Mouse (Mus musculus) small intestine, adult 2 months (tissue): ENCODE data around the gene Etfb. TPM values are rescaled to one million over a fixed set of nuclear protein-coding genes. Genes with fewer than 3 reads are reported as not detected.
A peak's percentile ranks its signal among the peaks of the same experiment; 100 is the strongest.
"Not testable (repeated sequence)": the region's sequence is repeated elsewhere in the genome, so short reads cannot be mapped to it uniquely, and the experiment has no call there.

ENCODE experiments used
- H3K27ac ChIP-seq: fragments of 200-500 bp; 2 replicates; pipeline ENCODE4 v1.5.1; 2012; ENCODE audit warnings: low read depth, low read length, control low read depth, inconsistent platforms; ENCODE audit not compliant: insufficient read depth
- H3K27me3 ChIP-seq: fragments of 200-500 bp; 2 replicates; pipeline ENCODE4 v1.6.1; 2012; ENCODE audit warnings: mild to moderate bottlenecking, moderate library complexity, low read length, inconsistent platforms; ENCODE audit not compliant: control insufficient read depth, insufficient read depth
- H3K36me3 ChIP-seq: fragments of 200-500 bp; 2 replicates; pipeline ENCODE4 v1.6.1; 2012; ENCODE audit warnings: mild to moderate bottlenecking, low read length, control low read depth, inconsistent platforms; ENCODE audit not compliant: control insufficient read depth, insufficient read depth
- H3K4me1 ChIP-seq: fragments of 200-500 bp; 2 replicates; pipeline ENCODE4 v1.6.1; 2012; ENCODE audit warnings: low read length, inconsistent platforms, mixed read lengths; ENCODE audit not compliant: control insufficient read depth, insufficient read depth, insufficient read length
- H3K4me3 ChIP-seq: fragments of 200-500 bp; 2 replicates; pipeline ENCODE4 v1.5.1; 2012; ENCODE audit warnings: low read depth, mild to moderate bottlenecking, control low read depth, inconsistent platforms, low read length, moderate library complexity
- CTCF ChIP-seq: fragments of 200-500 bp; IDR thresholded peaks from 2 replicates; pipeline ENCODE4 v1.5.1; 2012; ENCODE audit warnings: low read depth, mild to moderate bottlenecking, control low read depth, inconsistent platforms, low read length, moderate library complexity, mixed read lengths; ENCODE audit not compliant: insufficient replicate concordance, insufficient read length; ENCODE audit errors: extremely low read depth
- POLR2A ChIP-seq: fragments of 200-500 bp; IDR thresholded peaks from 2 replicates; pipeline ENCODE4 v1.6.1; 2012; ENCODE audit warnings: low read depth, mild to moderate bottlenecking, control low read depth, inconsistent platforms, low read length, moderate library complexity
- WGBS: fragments of 180-500 bp; shearing (Covaris S2); methylation state at CpG from one replicate; pipeline ENCODE4 v1.1.7; 2018; 5-methylcytosine and 5-hydroxymethylcytosine counted together
- polyA plus RNA-seq: library from polyadenylated mRNA; depleted of rRNA; stranded (reverse); fragments of >200 nt; gene quantifications from 2 replicates; pipeline ENCODE4 v1.2.3, GENCODE M21; 2012; rRNA removed

The Etfb gene
- polyA plus RNA-seq, result 45.1 and 66.8 TPM in 2 replicates

DNA sequence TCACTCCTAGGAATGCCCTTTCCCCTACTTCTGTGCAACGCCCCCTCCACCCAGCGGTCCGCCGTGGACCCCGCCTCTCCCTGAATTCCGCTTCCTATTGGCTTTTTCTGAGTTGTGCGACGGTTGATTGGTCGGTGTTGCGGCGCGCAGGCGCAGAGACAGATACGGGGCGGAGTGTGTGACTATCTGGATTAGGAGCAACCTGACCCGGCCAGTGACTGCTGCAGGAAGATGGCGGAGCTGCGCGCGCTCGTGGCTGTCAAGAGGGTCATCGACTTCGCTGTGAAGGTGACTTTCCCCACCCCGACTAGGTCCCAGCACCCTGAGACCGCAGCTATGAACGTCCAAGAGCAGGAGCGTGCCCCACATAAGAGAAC lies at the start of gene Etfb, which contains the start of gene Gm45233:
Gene Etfb (plus strand): TSS at position 167 of the 377 bp plus-strand sequence.
Gene Gm45233 (plus strand): TSS at position 212 of the 377 bp plus-strand sequence.
- Histone ChIP-seq H3K4me3 (peak within 1 kb of the TSS; percentile 95), H3K4me1 (peaks cover 4% of the 10 kb centered on the region), H3K27ac (peak within 1 kb of the TSS; percentile 100), H3K36me3 (no peaks in the 10 kb centered on the region), H3K27me3 (no peaks in the 10 kb centered on the region)
- 1% methylated on average over 27 of the region's 27 CpGs for WGBS
- TF ChIP-seq CTCF, result no peak
- peak; percentile 89 for TF ChIP-seq POLR2A

DNA sequence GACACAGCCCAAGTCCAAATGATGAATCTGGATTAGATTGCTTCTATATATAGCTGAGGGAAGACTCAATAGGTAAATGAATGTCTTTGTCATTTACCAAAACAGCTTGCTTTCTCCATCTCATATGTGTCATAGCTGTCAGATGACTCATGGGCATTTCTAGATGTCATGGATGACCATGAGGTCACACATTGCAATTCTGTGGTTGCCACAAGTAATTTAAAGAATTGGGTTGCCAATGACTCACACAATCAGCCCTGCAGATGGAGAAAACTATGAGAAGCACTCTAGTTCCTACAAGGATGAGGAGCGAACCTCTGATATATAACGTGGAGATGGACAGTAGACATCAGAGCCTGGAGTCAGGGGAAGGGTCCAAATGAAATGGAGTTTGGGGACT lies 44.4 kb upstream of the Etfb start:
- 82% methylated on average over 2 of the region's 2 CpGs for WGBS
- TF ChIP-seq CTCF, result no peak
- no peak for TF ChIP-seq POLR2A
- H3K27me3 ChIP-seq, result no peaks in the 10 kb centered on the region
- no peaks in the 10 kb centered on the region for H3K4me1 ChIP-seq
- H3K27ac ChIP-seq, result no peak overlapping the region
- H3K36me3 ChIP-seq, result no peaks in the 10 kb centered on the region
- H3K4me3 ChIP-seq, result no peak overlapping the region

DNA sequence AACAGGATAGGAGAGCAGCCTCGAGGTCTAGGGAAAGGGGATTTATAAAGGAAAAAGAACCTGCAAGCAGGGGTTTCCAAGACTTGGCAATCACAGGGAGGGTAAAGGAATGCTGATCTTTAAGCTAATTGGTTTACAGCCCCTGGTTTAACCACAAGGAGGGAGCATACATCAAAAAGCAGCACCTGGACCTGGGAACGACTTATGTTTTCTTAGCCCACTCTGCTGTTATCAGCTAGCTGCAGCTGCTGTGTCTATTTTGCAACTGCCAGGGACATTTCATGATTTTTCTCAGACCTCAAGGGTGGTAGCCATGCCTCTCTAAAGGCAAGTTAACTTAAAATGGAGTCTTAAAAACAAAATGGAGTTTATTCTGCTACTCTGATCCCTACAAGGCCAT lies 41.2 kb upstream of the Etfb start:
- Histone ChIP-seq H3K4me1 (no peaks in the 10 kb centered on the region), H3K4me3 (no peak overlapping the region), H3K36me3 (no peaks in the 10 kb centered on the region), H3K27me3 (no peaks in the 10 kb centered on the region), H3K27ac (no peak overlapping the region)
- WGBS, result 11% methylated on average over 2 of the region's 2 CpGs
- TF ChIP-seq CTCF, result no peak
- TF ChIP-seq POLR2A, result no peak

DNA sequence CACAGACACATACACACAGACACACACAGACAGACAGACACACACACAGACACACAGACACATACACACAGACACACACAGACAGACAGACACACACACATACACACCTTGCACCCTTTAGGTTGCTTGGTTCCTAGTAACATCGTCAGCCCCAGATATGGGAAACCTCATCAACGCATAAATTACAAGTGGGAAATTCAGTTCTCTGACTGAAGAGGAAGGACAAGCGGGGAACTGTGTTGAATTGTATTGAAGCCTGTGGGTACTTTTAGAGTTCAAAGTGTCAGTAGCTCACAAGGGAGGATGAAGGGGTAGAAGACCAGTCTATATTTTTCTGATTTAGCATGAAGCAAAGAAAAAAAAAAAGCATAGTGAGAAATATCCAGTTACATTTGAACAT lies 36.3 kb upstream of the Etfb start:
- no peaks in the 10 kb centered on the region for H3K36me3 ChIP-seq
- no peaks in the 10 kb centered on the region for H3K4me1 ChIP-seq
- no peak for TF ChIP-seq CTCF
- no peak for TF ChIP-seq POLR2A
- WGBS, result 67% methylated on average over 3 of the region's 3 CpGs
- H3K27ac ChIP-seq, result no peak overlapping the region
- no peaks in the 10 kb centered on the region for H3K27me3 ChIP-seq
- H3K4me3 ChIP-seq, result no peak overlapping the region

DNA sequence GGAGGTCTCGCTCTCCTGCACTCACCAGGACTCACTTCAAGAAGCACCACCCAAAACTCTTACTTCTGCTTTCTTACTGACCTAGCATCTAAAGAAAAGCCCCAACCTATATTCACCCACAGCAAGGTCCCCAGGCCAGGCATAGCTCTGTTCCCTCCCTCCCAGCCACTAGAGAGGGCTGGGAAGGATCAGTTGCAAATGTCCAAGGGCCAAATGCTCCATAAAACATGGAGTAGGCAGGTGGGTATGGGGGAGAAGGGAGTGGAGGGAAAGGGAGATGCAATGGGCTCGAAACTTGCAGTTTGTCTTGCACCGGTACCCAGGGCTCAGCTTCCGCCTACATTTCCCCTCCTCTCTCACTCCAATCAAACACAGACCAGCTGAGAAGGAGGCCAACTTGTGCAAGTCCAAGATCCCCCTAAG lies 35.7 kb upstream of the Etfb start, which contains the start of gene Siglecg:
Gene Siglecg (plus strand): TSS at position 74 of the 423 bp plus-strand sequence.
- H3K4me3 ChIP-seq, result peak within 1 kb of the TSS; percentile 29
- H3K27ac ChIP-seq, result no peak within 1 kb of the TSS; the same call in 1 of the 2 replicates
- no peaks in the 10 kb centered on the region for H3K4me1 ChIP-seq
- H3K27me3 ChIP-seq, result no peaks in the 10 kb centered on the region
- TF ChIP-seq POLR2A (no peak), CTCF (no peak)
- 59% methylated on average over 4 of the region's 4 CpGs for WGBS
- no peaks in the 10 kb centered on the region for H3K36me3 ChIP-seq

DNA sequence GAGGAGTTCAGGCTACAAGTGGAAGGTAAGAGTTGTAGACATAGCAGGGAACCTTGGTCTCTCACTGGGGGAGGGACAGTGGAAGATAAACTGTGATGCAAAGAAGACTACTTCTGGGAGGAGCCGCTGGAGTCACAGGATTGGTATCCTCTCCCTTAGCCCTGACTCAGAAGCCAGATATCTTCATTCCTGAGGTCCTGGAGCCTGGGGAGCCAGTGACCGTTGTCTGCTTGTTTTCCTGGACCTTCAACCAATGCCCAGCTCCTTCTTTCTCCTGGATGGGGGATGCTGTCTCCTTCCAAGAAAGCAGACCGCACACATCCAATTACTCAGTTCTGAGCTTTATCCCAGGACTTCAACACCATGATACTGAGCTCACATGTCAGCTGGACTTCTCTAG lies 34.8 kb upstream of the Etfb start:
- Histone ChIP-seq H3K27ac (no peak overlapping the region), H3K4me1 (no peaks in the 10 kb centered on the region), H3K36me3 (no peaks in the 10 kb centered on the region), H3K4me3 (no peak overlapping the region), H3K27me3 (no peaks in the 10 kb centered on the region)
- 68% methylated on average over 3 of the region's 3 CpGs for WGBS
- TF ChIP-seq CTCF (no peak), POLR2A (no peak)

DNA sequence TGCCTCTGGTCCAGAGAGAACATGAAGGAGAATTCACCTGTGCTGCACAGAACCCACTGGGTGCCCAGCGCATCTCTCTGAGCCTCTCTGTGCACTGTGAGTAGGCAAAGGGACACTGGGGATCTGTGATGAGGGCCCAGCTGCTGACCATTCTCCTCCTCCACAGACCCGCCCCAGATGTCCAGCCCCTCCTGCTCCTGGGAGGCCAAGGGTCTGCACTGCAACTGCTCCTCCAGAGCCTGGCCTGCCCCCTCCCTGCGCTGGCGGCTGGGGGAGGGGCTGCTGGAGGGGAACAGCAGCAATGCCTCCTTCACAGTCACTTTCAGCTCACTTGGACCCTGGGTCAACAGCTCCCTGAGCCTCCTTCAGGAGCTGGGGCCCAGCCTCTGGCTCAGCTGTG lies 32.2 kb upstream of the Etfb start:
- H3K27ac ChIP-seq, H3K36me3 ChIP-seq, H3K4me3 ChIP-seq, H3K4me1 ChIP-seq, H3K27me3 ChIP-seq: not testable (repeated sequence)
- WGBS, result 36% methylated on average over 4 of the region's 4 CpGs

DNA sequence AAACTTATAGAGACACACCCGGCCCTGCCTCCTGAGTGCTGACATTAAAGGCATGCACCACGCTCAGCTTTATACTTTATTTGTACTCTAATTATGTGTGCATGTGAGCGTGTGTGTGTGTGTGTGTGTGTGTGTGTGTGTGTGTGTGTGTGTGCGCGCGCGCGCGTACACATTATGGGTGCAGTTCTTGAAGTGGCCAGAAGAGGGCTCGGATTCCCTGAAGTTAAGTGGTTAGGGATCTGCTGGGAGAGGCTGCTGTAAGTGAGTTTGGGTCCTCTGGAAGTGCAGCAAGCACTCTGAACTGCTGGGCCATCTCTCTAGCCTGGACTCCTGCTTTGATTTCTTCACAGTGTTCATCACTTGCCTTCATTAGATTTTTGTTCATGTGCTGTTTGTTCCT lies 26.6 kb upstream of the Etfb start:
- 80% methylated on average over 10 of the region's 10 CpGs for WGBS
- TF ChIP-seq CTCF, result no peak
- TF ChIP-seq POLR2A, result no peak
- no peak overlapping the region for H3K27ac ChIP-seq
- H3K4me3 ChIP-seq, result no peak overlapping the region
- H3K27me3 ChIP-seq, result no peaks in the 10 kb centered on the region
- H3K4me1 ChIP-seq, result no peaks in the 10 kb centered on the region
- H3K36me3 ChIP-seq, result no peaks in the 10 kb centered on the region
